Mouse (Mus musculus) MEL (cell line): ENCODE results near the gene Gnai3. TPM values are rescaled to one million over a fixed set of nuclear protein-coding genes. Genes with fewer than 3 reads are reported as not detected.

Experiments
- DNase-seq: peaks from one replicate; pipeline ENCODE4 v3.0.0; 2011; ENCODE audit warnings: low read depth, low spot score
- H3K27ac ChIP-seq: 2 replicates; pipeline ENCODE4 v1.5.1; 2012; ENCODE audit warnings: low read depth, mild to moderate bottlenecking, control low read depth, low read length, moderate library complexity; ENCODE audit not compliant: control insufficient read depth
- H3K27me3 ChIP-seq, 2 experiments: fragments of 150-350 bp in 1 of 2; sonication (generic) in 1 of 2; 2 replicates each; pipeline ENCODE4 v1.6.1; 2012; ENCODE audit warnings: low read length in 2 of 2, mild to moderate bottlenecking in 2 of 2, improper control_type of control experiment in 1 of 2, moderate library complexity in 1 of 2; ENCODE audit not compliant: insufficient read depth in 2 of 2, control insufficient read depth in 1 of 2
- H3K36me3 ChIP-seq, 2 experiments: 2 replicates each; pipeline ENCODE4 v1.6.1; 2012 to 2014; ENCODE audit warnings: low read length in 2 of 2, improper control_type of control experiment in 1 of 2, inconsistent platforms in 1 of 2, mild to moderate bottlenecking in 1 of 2; ENCODE audit not compliant: insufficient read depth in 2 of 2, control insufficient read depth in 1 of 2
- H3K4me1 ChIP-seq, 2 experiments: fragments of 150-350 bp in 1 of 2; sonication (generic) in 1 of 2; 2 replicates each; pipeline ENCODE4 v1.6.1; 2012; ENCODE audit warnings: low read length in 2 of 2, improper control_type of control experiment in 1 of 2, mild to moderate bottlenecking in 1 of 2; ENCODE audit not compliant: insufficient read depth in 2 of 2, control insufficient read depth in 1 of 2
- H3K4me3 ChIP-seq, 2 experiments: fragments of 150-350 bp in 1 of 2; sonication (generic) in 1 of 2; 2 replicates each; pipeline ENCODE4 v1.5.1; 2012; ENCODE audit warnings: low read depth in 2 of 2, low read length in 2 of 2, mild to moderate bottlenecking in 2 of 2, moderate library complexity in 2 of 2, control low read depth in 1 of 2, improper control_type of control experiment in 1 of 2; ENCODE audit not compliant: control insufficient read depth in 1 of 2, insufficient read depth in 1 of 2
- H3K79me2 ChIP-seq: 2 replicates; pipeline ENCODE4 v1.6.1; 2012; ENCODE audit warnings: mild to moderate bottlenecking, low read length, moderate library complexity; ENCODE audit not compliant: control insufficient read depth, poor library complexity, insufficient read depth
- H3K9ac ChIP-seq: 2 replicates; pipeline ENCODE4 v1.6.1; 2012; ENCODE audit warnings: low read depth, mild to moderate bottlenecking, control low read depth, low read length, moderate library complexity; ENCODE audit not compliant: control insufficient read depth, poor library complexity, severe bottlenecking
- H3K9me3 ChIP-seq: fragments of 150-350 bp; sonication (generic); replicated peaks from 2 replicates; pipeline ENCODE4 v1.6.1; 2012; ENCODE audit warnings: mild to moderate bottlenecking, low read length, improper control_type of control experiment, moderate library complexity; ENCODE audit not compliant: insufficient read depth
- BHLHE40 ChIP-seq: IDR thresholded peaks from 2 replicates; pipeline ENCODE4 v1.6.1; 2012; ENCODE audit warnings: low read depth, mild to moderate bottlenecking, inconsistent platforms, low read length, improper control_type of control experiment, borderline replicate concordance
- CHD2 ChIP-seq: IDR thresholded peaks from 2 replicates; pipeline ENCODE4 v1.6.1; 2011; ENCODE audit warnings: low read length, improper control_type of control experiment
- CTCF ChIP-seq, 3 experiments: IDR thresholded peaks in 2 of 3; conservative IDR thresholded peaks in 1 of 3; 2 replicates each; pipeline ENCODE4 v1.5.1; 2011 to 2012; ENCODE audit warnings: low read length in 3 of 3, low read depth in 2 of 3, mild to moderate bottlenecking in 2 of 3, improper control_type of control experiment in 1 of 3, inconsistent platforms in 1 of 3, mixed read lengths in 1 of 3, moderate library complexity in 1 of 3; ENCODE audit not compliant: control insufficient read depth in 1 of 3, insufficient read depth in 1 of 3, poor library complexity in 1 of 3, severe bottlenecking in 1 of 3
- E2F4 ChIP-seq: IDR thresholded peaks from 2 replicates; pipeline ENCODE4 v1.6.1; 2011; ENCODE audit warnings: low read depth, low read length, improper control_type of control experiment, borderline replicate concordance
- ELF1 ChIP-seq: IDR thresholded peaks from 2 replicates; pipeline ENCODE4 v1.6.1; 2014; ENCODE audit warnings: low read depth, mild to moderate bottlenecking, inconsistent platforms, low read length, improper control_type of control experiment, moderate library complexity
- ETS1 ChIP-seq: IDR thresholded peaks from 2 replicates; pipeline ENCODE4 v1.6.1; 2012; ENCODE audit warnings: low read depth, mild to moderate bottlenecking, inconsistent platforms, low read length, improper control_type of control experiment, moderate library complexity
- GABPA ChIP-seq: IDR thresholded peaks from 2 replicates; pipeline ENCODE4 v1.6.1; 2012; ENCODE audit warnings: low read depth, mild to moderate bottlenecking, inconsistent platforms, low read length, improper control_type of control experiment, moderate library complexity
- GATA1 ChIP-seq: IDR thresholded peaks from 2 replicates; pipeline ENCODE4 v1.6.1; 2011; ENCODE audit warnings: low read depth, low read length, improper control_type of control experiment
- HCFC1 ChIP-seq: IDR thresholded peaks from 2 replicates; pipeline ENCODE4 v1.6.1; 2012; ENCODE audit warnings: low read depth, mild to moderate bottlenecking, inconsistent platforms, low read length, improper control_type of control experiment, moderate library complexity
- JUND ChIP-seq: IDR thresholded peaks from 2 replicates; pipeline ENCODE4 v1.6.1; 2011; ENCODE audit warnings: low read depth, mild to moderate bottlenecking, improper control_type of control experiment, low read length
- KAT2A ChIP-seq: conservative IDR thresholded peaks from 2 replicates; pipeline ENCODE4 v1.6.1; 2012; ENCODE audit warnings: low read depth, low read length, improper control_type of control experiment, inconsistent platforms
- MAFK ChIP-seq: IDR thresholded peaks from 2 replicates; pipeline ENCODE4 v1.6.1; 2011; ENCODE audit warnings: low read depth, mild to moderate bottlenecking, low read length, improper control_type of control experiment, borderline replicate concordance
- MAX ChIP-seq: IDR thresholded peaks from 2 replicates; pipeline ENCODE4 v1.6.1; 2011; ENCODE audit warnings: low read length, improper control_type of control experiment
- MAZ ChIP-seq: IDR thresholded peaks from 2 replicates; pipeline ENCODE4 v1.6.1; 2012; ENCODE audit warnings: low read depth, mild to moderate bottlenecking, inconsistent platforms, low read length, improper control_type of control experiment
- MEF2A ChIP-seq: IDR thresholded peaks from 2 replicates; pipeline ENCODE4 v1.6.1; 2014; ENCODE audit warnings: low read depth, mild to moderate bottlenecking, inconsistent platforms, low read length, improper control_type of control experiment; ENCODE audit not compliant: poor library complexity, insufficient replicate concordance, severe bottlenecking; ENCODE audit errors: extremely low read depth
- MXI1 ChIP-seq: IDR thresholded peaks from 2 replicates; pipeline ENCODE4 v1.6.1; 2011; ENCODE audit warnings: mild to moderate bottlenecking, low read depth, low read length, improper control_type of control experiment
- MYB ChIP-seq: IDR thresholded peaks from 2 replicates; pipeline ENCODE4 v1.6.1; 2011; ENCODE audit warnings: mild to moderate bottlenecking, low read depth, low read length, improper control_type of control experiment
- MYC ChIP-seq: IDR thresholded peaks from 2 replicates; pipeline ENCODE4 v1.6.1; 2011; ENCODE audit warnings: low read depth, mild to moderate bottlenecking, low read length, improper control_type of control experiment, moderate library complexity
- NELFE ChIP-seq: IDR thresholded peaks from 2 replicates; pipeline ENCODE4 v1.6.1; 2011; ENCODE audit warnings: low read depth, low read length, improper control_type of control experiment
- NRF1 ChIP-seq: IDR thresholded peaks from 2 replicates; pipeline ENCODE4 v1.6.1; 2014; ENCODE audit warnings: low read depth, mild to moderate bottlenecking, inconsistent platforms, low read length, improper control_type of control experiment, moderate library complexity; ENCODE audit not compliant: poor library complexity, insufficient read depth, severe bottlenecking
- POLR2A ChIP-seq, 2 experiments: IDR thresholded peaks; 2 replicates each; pipeline ENCODE4 v1.6.1; 2011 to 2012; ENCODE audit warnings: low read length in 2 of 2, mild to moderate bottlenecking in 2 of 2, control low read depth in 1 of 2, improper control_type of control experiment in 1 of 2, low read depth in 1 of 2, moderate library complexity in 1 of 2; ENCODE audit not compliant: control insufficient read depth in 1 of 2, insufficient read depth in 1 of 2, poor library complexity in 1 of 2
- POLR2AphosphoS2 ChIP-seq: IDR thresholded peaks from 2 replicates; pipeline ENCODE4 v1.6.1; 2011; ENCODE audit warnings: low read length, improper control_type of control experiment
- POLR2AphosphoS5 ChIP-seq: IDR thresholded peaks from 2 replicates; pipeline ENCODE4 v1.6.1; 2012; ENCODE audit warnings: low read depth, borderline replicate concordance, mild to moderate bottlenecking, inconsistent platforms, low read length, moderate library complexity, mixed read lengths
- RAD21 ChIP-seq: IDR thresholded peaks from 2 replicates; pipeline ENCODE4 v1.6.1; 2011; ENCODE audit warnings: mild to moderate bottlenecking, low read depth, low read length, improper control_type of control experiment
- RCOR1 ChIP-seq: IDR thresholded peaks from 2 replicates; pipeline ENCODE4 v1.6.1; 2012; ENCODE audit warnings: low read depth, mild to moderate bottlenecking, inconsistent platforms, low read length, improper control_type of control experiment
- SIN3A ChIP-seq: IDR thresholded peaks from 2 replicates; pipeline ENCODE4 v1.6.1; 2012; ENCODE audit warnings: low read length, improper control_type of control experiment, inconsistent platforms
- SMC3 ChIP-seq: IDR thresholded peaks from 2 replicates; pipeline ENCODE4 v1.6.1; 2011; ENCODE audit warnings: low read depth, low read length, improper control_type of control experiment
- TAL1 ChIP-seq: IDR thresholded peaks from 2 replicates; pipeline ENCODE4 v1.6.1; 2012; ENCODE audit warnings: mild to moderate bottlenecking, inconsistent platforms, low read length, moderate library complexity, mixed read lengths
- TCF12 ChIP-seq: IDR thresholded peaks from 2 replicates; pipeline ENCODE4 v1.6.1; 2014; ENCODE audit warnings: low read depth, mild to moderate bottlenecking, inconsistent platforms, low read length, improper control_type of control experiment, moderate library complexity
- UBTF ChIP-seq: IDR thresholded peaks from 2 replicates; pipeline ENCODE4 v1.6.1; 2012; ENCODE audit warnings: low read depth, mild to moderate bottlenecking, inconsistent platforms, low read length, improper control_type of control experiment, moderate library complexity, borderline replicate concordance; ENCODE audit not compliant: insufficient read depth
- USF1 ChIP-seq: IDR thresholded peaks from 2 replicates; pipeline ENCODE4 v1.6.1; 2014; ENCODE audit warnings: low read depth, mild to moderate bottlenecking, inconsistent platforms, low read length, improper control_type of control experiment, moderate library complexity
- USF2 ChIP-seq, 2 experiments: IDR thresholded peaks; 2 replicates each; pipeline ENCODE4 v1.6.1; 2011 to 2012; ENCODE audit warnings: improper control_type of control experiment in 2 of 2, low read length in 2 of 2, borderline replicate concordance in 1 of 2, inconsistent platforms in 1 of 2, low read depth in 1 of 2, mild to moderate bottlenecking in 1 of 2; ENCODE audit not compliant: insufficient read depth in 1 of 2
- ZC3H11A ChIP-seq: IDR thresholded peaks from 2 replicates; pipeline ENCODE4 v1.6.1; 2012; ENCODE audit warnings: low read depth, mild to moderate bottlenecking, inconsistent platforms, low read length, improper control_type of control experiment
- ZKSCAN1 ChIP-seq: IDR thresholded peaks from 2 replicates; pipeline ENCODE4 v1.6.1; 2012; ENCODE audit warnings: low read depth, mild to moderate bottlenecking, inconsistent platforms, low read length, improper control_type of control experiment, moderate library complexity
- ZMIZ1 ChIP-seq: IDR thresholded peaks from 2 replicates; pipeline ENCODE4 v1.6.1; 2012; ENCODE audit warnings: low read depth, mild to moderate bottlenecking, inconsistent platforms, low read length, improper control_type of control experiment, moderate library complexity
- ZNF384 ChIP-seq: IDR thresholded peaks from 2 replicates; pipeline ENCODE4 v1.6.1; 2012; ENCODE audit warnings: low read depth, mild to moderate bottlenecking, inconsistent platforms, low read length, improper control_type of control experiment
- polyA plus RNA-seq, 2 experiments: library from polyadenylated mRNA; stranded (reverse) in 1 of 2; unstranded in 1 of 2; fragments of >175 nt in 1 of 2; fragments of >200 nt in 1 of 2; gene quantifications; 2 replicates each; pipeline versions ENCODE4 v1.2.1 to v1.2.4; 2012; ENCODE audit warnings: low replicate concordance in 2 of 2, low read depth in 1 of 2; ENCODE audit not compliant: insufficient read length in 2 of 2, insufficient read depth in 1 of 2, missing spikeins in 1 of 2
- total RNA-seq: library from RNA; depleted of rRNA; stranded (reverse); fragments of 300-350 nt; gene quantifications from 2 replicates; pipeline ENCODE4 v1.2.3, GENCODE M21; 2012

The Gnai3 gene
- total and polyA plus RNA-seq, 3 experiments: 74.2 to 96.4 (median 92.1) TPM

DNA sequence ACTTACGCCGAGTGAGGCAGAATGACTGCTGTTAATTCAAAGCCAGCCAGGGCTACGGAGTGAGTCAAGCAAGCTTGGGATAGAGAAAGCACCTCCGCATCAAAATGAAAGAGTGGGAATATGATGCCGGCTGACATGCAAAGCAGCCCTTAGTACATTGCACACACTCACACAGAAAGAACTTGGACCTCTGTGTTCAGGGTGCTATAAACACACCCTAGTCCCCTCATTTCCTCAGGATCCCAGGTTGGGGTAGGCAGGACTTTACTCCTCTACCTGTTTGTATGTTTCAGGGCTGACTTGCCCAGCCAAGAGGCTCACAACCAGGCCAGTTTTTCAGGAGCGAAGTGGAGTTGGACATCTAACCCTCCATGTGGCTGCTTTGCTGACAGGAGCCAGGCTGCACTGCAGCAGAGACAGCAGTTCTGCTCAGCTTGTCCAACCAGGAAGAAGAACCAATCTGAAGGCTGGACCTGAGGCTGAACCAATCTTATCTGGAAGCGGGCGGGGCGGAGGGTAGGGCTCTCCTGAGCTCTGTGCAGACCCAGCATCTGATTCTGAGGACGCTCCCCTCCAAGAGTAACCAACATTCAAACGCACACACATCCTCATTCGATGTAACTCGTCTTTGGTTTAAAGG is 76.6 kb downstream of the Gnai3 start:
- H3K36me3 ChIP-seq: peaks cover 0 to 7% of the 10 kb centered on the region in 2 experiments; a peak in 2 of 4 replicates
- H3K4me1 ChIP-seq: peaks cover 4 to 9% of the 10 kb centered on the region in 2 experiments; a peak in 3 of 4 replicates
- H3K27me3 ChIP-seq: no peaks in the 10 kb centered on the region
- H3K9me3 ChIP-seq: no peaks in the 10 kb centered on the region
- peak; percentile 91 for DNase-seq
- peak overlapping the region; percentile 60 for H3K9ac ChIP-seq
- H3K27ac ChIP-seq: no peak overlapping the region
- no peaks in the 10 kb centered on the region for H3K79me2 ChIP-seq
- peak overlapping the region; percentile 52 to 53 for H3K4me3 ChIP-seq
- TF ChIP-seq USF2 (IDR thresholded peaks at IDR 0.05; ENCODE audit: borderline replicate concordance in 1 of 2, insufficient read depth in 1 of 2, low read depth in 1 of 2, low read length in 2 of 2): no peak
- TF ChIP-seq MAX: peak; percentile 46
- peak; percentile 63 for TF ChIP-seq SIN3A
- TF ChIP-seq CHD2: no peak
- TF ChIP-seq MYC: 0 out of 2 replicates have a peak, but pooled peaks have one; percentile 54
- TF ChIP-seq TCF12: 0 out of 2 replicates have a peak, but pooled peaks have one; percentile 26
- TF ChIP-seq POLR2AphosphoS5: no peak
- no peak for TF ChIP-seq USF1
- TF ChIP-seq ZKSCAN1: no peak
- no peak for TF ChIP-seq NRF1
- no peak for TF ChIP-seq GABPA
- peak; percentile 37; the same call in 1 of the 2 replicates for TF ChIP-seq GATA1
- peak; percentile 70 for TF ChIP-seq MXI1
- TF ChIP-seq TAL1: no peak
- no peak for TF ChIP-seq CTCF (IDR thresholded peaks at IDR 0.05 in 2 of 3, conservative IDR thresholded peaks at IDR 0.05 in 1 of 3; ENCODE audit: control insufficient read depth in 1 of 3, insufficient read depth in 1 of 3, low read depth in 2 of 3, low read length in 3 of 3, poor library complexity in 1 of 3, severe bottlenecking in 1 of 3)
- TF ChIP-seq ETS1: no peak
- TF ChIP-seq ZMIZ1: no peak
- TF ChIP-seq MAFK: no peak
- 0 out of 2 replicates have a peak, but pooled peaks have one; percentile 24 for TF ChIP-seq NELFE
- TF ChIP-seq ELF1: peak; percentile 76
- TF ChIP-seq MEF2A: no peak
- TF ChIP-seq RAD21: no peak
- TF ChIP-seq E2F4: no peak
- TF ChIP-seq ZC3H11A: no peak
- TF ChIP-seq MAZ: peak; percentile 66
- peak in 1 of 2 experiments; percentile 51; a peak in 1 of 4 replicates for TF ChIP-seq POLR2A (IDR thresholded peaks at IDR 0.05; ENCODE audit: control insufficient read depth in 1 of 2, insufficient read depth in 1 of 2, low read depth in 1 of 2, low read length in 2 of 2, poor library complexity in 1 of 2)
- no peak for TF ChIP-seq JUND
- TF ChIP-seq SMC3: 0 out of 2 replicates have a peak, but pooled peaks have one; percentile 11
- no peak for TF ChIP-seq BHLHE40
- no peak for TF ChIP-seq ZNF384
- no peak for TF ChIP-seq UBTF
- peak; percentile 54; the same call in 1 of the 2 replicates for TF ChIP-seq RCOR1
- TF ChIP-seq HCFC1: 0 out of 2 replicates have a peak, but pooled peaks have one; percentile 27
- no peak for TF ChIP-seq KAT2A
- TF ChIP-seq MYB: no peak
- TF ChIP-seq POLR2AphosphoS2: no peak
